Comparison of ENCODE assay signal across 9 mouse cellular contexts in genomic region chr5:69613209-69613796, GRCm38 (mm10). TPM values are rescaled to one million over a fixed set of nuclear protein-coding genes. Genes with fewer than 3 reads are reported as not detected.
A peak's percentile ranks its signal among the peaks of the same experiment; 100 is the strongest.
DNase-seq lines count a peak whose midpoint lies in the region; ATAC-seq and TF ChIP-seq lines count a peak whose summit lies in the region.
"Had no signal": no experiment of that assay in that cellular context is flagged by ENCODE, and none has a peak within 500 bp of the region (broad histone marks: within the 10 kb centered on the region; RNA-seq: fewer than 3 reads in every experiment).

No protein-coding gene starts in this region.

- ATAC-seq in kidney, postnatal 0 days (replicated peaks; ENCODE audit: low FRiP score, low read depth), result no peak
- no peak for ATAC-seq in kidney, embryonic 15.5 days (replicated peaks; ENCODE audit: low FRiP score)

- H3K4me2 ChIP-seq in kidney, postnatal 0 days (ENCODE audit: low read length), result no peak overlapping the region
- no peak overlapping the region for H3K4me2 ChIP-seq in kidney, embryonic 15.5 days
- H3K4me2 ChIP-seq: lung, embryonic 15.5 days had no signal

- 15% methylated on average over 4 of the region's 4 CpGs for WGBS in kidney, postnatal 0 days
- WGBS in kidney, embryonic 15.5 days, result 19% methylated on average over 4 of the region's 4 CpGs

- H3K27me3 ChIP-seq in kidney, postnatal 0 days (ENCODE audit: insufficient read depth, low read length), result no peaks in the 10 kb centered on the region
- H3K27me3 ChIP-seq in kidney, embryonic 15.5 days, result no peaks in the 10 kb centered on the region
- H3K27me3 ChIP-seq: lung, embryonic 15.5 days had no signal

- no peak overlapping the region for H3K27ac ChIP-seq in kidney, postnatal 0 days
- H3K27ac ChIP-seq in kidney, embryonic 15.5 days, result no peak overlapping the region
- H3K27ac ChIP-seq: lung, embryonic 15.5 days had no signal

- DNase-seq in kidney, postnatal 0 days (ENCODE audit: low spot score), result peak; percentile 77
- DNase-seq in CD4-positive, CD25-positive, alpha-beta regulatory T cell, adult 2 months (ENCODE audit: low read depth, low spot score), result peak; percentile 39
- peak; percentile 3 for DNase-seq in Muller cell, postnatal 12 days (ENCODE audit: inconsistent ontology term)
- DNase-seq in forelimb bud, embryonic 11.5 days (ENCODE audit: low read depth, low spot score), result peak; percentile 48
- no peak for DNase-seq in right cerebral cortex, postnatal 14 days
- DNase-seq in ovary, postnatal 10 days (ENCODE audit: low spot score), result no peak
- no peak for DNase-seq in adrenal gland, postnatal 36 days

- H3K9ac ChIP-seq in kidney, postnatal 0 days (ENCODE audit: low read depth, low read length), result no peak overlapping the region
- H3K9ac ChIP-seq in kidney, embryonic 15.5 days, result no peak overlapping the region
- H3K9ac ChIP-seq: lung, embryonic 15.5 days had no signal

- no peaks in the 10 kb centered on the region for H3K4me1 ChIP-seq in kidney, postnatal 0 days (replicated peaks; ENCODE audit: insufficient read depth, low read length)
- H3K4me1 ChIP-seq in kidney, embryonic 15.5 days, result no peaks in the 10 kb centered on the region
- H3K4me1 ChIP-seq: lung, embryonic 15.5 days had no signal

- no peaks in the 10 kb centered on the region for H3K9me3 ChIP-seq in kidney, postnatal 0 days (replicated peaks; ENCODE audit: low read length)
- no peaks in the 10 kb centered on the region for H3K9me3 ChIP-seq in kidney, embryonic 15.5 days (replicated peaks)
- H3K9me3 ChIP-seq: lung, embryonic 15.5 days had no signal

- peak; percentile 78 for TF ChIP-seq CTCF in kidney, postnatal 0 days (IDR thresholded peaks at IDR 0.05; ENCODE audit: low read depth)

- no peak overlapping the region for H3K4me3 ChIP-seq in kidney, postnatal 0 days (replicated peaks; ENCODE audit: low read depth, low read length)
- H3K4me3 ChIP-seq in kidney, embryonic 15.5 days (replicated peaks), result no peak overlapping the region
- H3K4me3 ChIP-seq: lung, embryonic 15.5 days had no signal

- H3K36me3 ChIP-seq in kidney, postnatal 0 days (ENCODE audit: insufficient read depth, low read length), result no peaks in the 10 kb centered on the region
- no peaks in the 10 kb centered on the region for H3K36me3 ChIP-seq in kidney, embryonic 15.5 days
- H3K36me3 ChIP-seq: lung, embryonic 15.5 days had no signal

RNA-seq across cellular contexts. Expression of gene Gnpda2, which starts 21.2 kb away (rescaled TPM):
- 74.8 and 84.5 TPM in 2 replicates for polyA plus RNA-seq in kidney, postnatal 0 days (2015; fragmentation: Nextera tagmentation; extraction: Ambion mirVana)
- 39.2 and 39.4 TPM in 2 replicates for polyA plus RNA-seq in kidney, embryonic 15.5 days (2015; fragmentation: Nextera tagmentation; extraction: Ambion mirVana)
- 10 to 100 TPM; 15.3 to 25.2 TPM for total RNA-seq in adrenal gland, postnatal 36 days (2021)

RNA-seq across cellular contexts. Expression of gene Guf1, which starts 56.6 kb away (rescaled TPM):
- 34.8 and 35.6 TPM in 2 replicates for polyA plus RNA-seq in kidney, postnatal 0 days (2015; fragmentation: Nextera tagmentation; extraction: Ambion mirVana)
- polyA plus RNA-seq in kidney, embryonic 15.5 days (2015; fragmentation: Nextera tagmentation; extraction: Ambion mirVana), result 48.3 and 50.2 TPM in 2 replicates
- total RNA-seq in adrenal gland, postnatal 36 days (2021), result 10 to 100 TPM; 18.7 to 22.0 TPM

Comparison
In these comparisons a context has a peak if more than half of its experiments do, and no peak if none do; other contexts are left out.
1. DNase-seq: peak in kidney, postnatal 0 days (single experiment), CD4-positive, CD25-positive, alpha-beta regulatory T cell, adult 2 months (single experiment), Muller cell, postnatal 12 days (single experiment) and forelimb bud, embryonic 11.5 days (single experiment); none in right cerebral cortex, postnatal 14 days (single experiment), ovary, postnatal 10 days (single experiment) and adrenal gland, postnatal 36 days (0 of 2).